Mouse (Mus musculus) effector memory CD4-positive, alpha-beta T cell, adult 5 months (primary cell): ENCODE data around the gene Clec4f. TPM values are rescaled to one million over a fixed set of nuclear protein-coding genes. Genes with fewer than 3 reads are reported as not detected.

Experiments
- polyA plus RNA-seq: library from polyadenylated mRNA; unstranded; fragments of 100-300 nt; shearing (Covaris generic); gene quantifications from one replicate; pipeline ENCODE4 v1.2.1, GENCODE M21; 2017

Clec4f gene
- not detected for polyA plus RNA-seq

DNA sequence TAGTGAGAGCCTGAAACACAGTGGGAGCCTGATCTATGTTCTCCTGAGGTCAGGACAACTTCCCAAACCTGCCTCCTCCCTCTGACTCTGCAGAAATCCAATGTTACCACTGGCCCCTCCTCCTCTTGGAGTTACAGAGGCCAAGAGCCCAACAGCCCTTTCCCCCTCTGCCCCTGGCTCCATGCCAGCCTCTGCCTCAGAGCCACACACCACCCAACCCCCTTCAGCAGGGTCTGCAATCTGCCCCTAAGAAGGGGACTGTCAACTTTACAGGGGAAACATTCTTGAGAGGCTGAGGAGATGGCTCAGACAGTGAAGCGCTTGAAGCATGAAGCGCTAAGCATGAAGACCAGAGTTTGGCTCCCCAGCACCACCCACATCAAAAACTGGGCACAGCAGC, at the start of gene Clec4f:
Gene Clec4f, minus strand, starts transcription at position 101 of the 400 bp plus-strand sequence.

DNA sequence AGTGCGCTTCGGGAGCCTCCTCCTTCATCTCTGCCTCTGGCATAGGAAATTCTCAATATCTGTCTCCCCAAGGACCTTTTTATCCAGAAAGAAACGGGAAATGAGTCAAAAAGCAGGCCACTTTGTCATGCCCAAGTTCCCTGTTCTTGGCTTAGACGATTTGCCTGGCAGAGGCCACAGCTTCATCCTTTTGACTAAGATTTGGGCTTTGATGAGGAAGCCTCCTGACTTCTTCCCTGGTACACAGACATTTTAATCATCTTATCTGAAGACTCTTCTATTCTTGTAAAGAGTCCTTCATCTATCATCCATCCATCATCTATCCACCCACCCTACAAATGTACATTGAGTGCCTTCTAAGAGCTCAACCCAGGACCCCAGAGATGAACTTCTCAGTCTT, 21.8 kb upstream of the Clec4f start, which contains the start of gene Cd207:
Gene Cd207, minus strand, starts transcription at position 101 of the 400 bp plus-strand sequence.

Other genes starting within 250 kb of the Clec4f start
- gene Tet3, start 197.1 kb downstream of the Clec4f start, polyA plus RNA-seq, result 45.6 TPM
- gene Dguok, start 149.2 kb downstream of the Clec4f start, polyA plus RNA-seq, result 83.1 TPM
- gene Actg2, start 119.9 kb downstream of the Clec4f start, polyA plus RNA-seq, result 0.55 TPM
- gene Stambp, start 83.5 kb downstream of the Clec4f start, polyA plus RNA-seq, result 23.2 TPM
- not detected for gene Cd207, start 21.7 kb upstream of the Clec4f start, polyA plus RNA-seq
- 4.3 TPM for gene Vax2, start 55.1 kb upstream of the Clec4f start, polyA plus RNA-seq
- 0.47 TPM for gene Atp6v1b1, start 86.8 kb upstream of the Clec4f start, polyA plus RNA-seq
- not detected for gene Ankrd53, start 106.5 kb upstream of the Clec4f start, polyA plus RNA-seq
- gene Tex261, start 119.6 kb upstream of the Clec4f start, polyA plus RNA-seq, result 64.6 TPM
- gene Nagk, start 138.8 kb upstream of the Clec4f start, polyA plus RNA-seq, result 12.7 TPM
- gene Paip2b, start 175.6 kb upstream of the Clec4f start, polyA plus RNA-seq, result 61.9 TPM
- gene Zfp638, start 210.9 kb upstream of the Clec4f start, polyA plus RNA-seq, result 86.7 TPM